In genomic region chr7:141457986-141458660, GRCm38 (mm10) we compare ENCODE assay signal across 8 mouse cellular contexts. TPM values are rescaled to one million over a fixed set of nuclear protein-coding genes. Genes with fewer than 3 reads are reported as not detected.
DNase-seq lines count a peak whose midpoint lies in the region; ATAC-seq and TF ChIP-seq lines count a peak whose summit lies in the region.

No protein-coding gene starts in this region.

- no peak overlapping the region for H3K4me3 ChIP-seq in kidney, embryonic 16.5 days (ENCODE audit: low read length)
- no peak overlapping the region for H3K4me3 ChIP-seq in G1E (ENCODE audit: low read depth, low read length)
- H3K4me3 ChIP-seq in brown adipose tissue, adult 24 weeks (ENCODE audit: insufficient read depth, low read depth, low read length) = peak overlapping the region; percentile 4

- no peak overlapping the region for H3K9ac ChIP-seq in kidney, embryonic 16.5 days (replicated peaks; ENCODE audit: low read length)

- no peaks in the 10 kb centered on the region for H3K9me3 ChIP-seq in kidney, embryonic 16.5 days (ENCODE audit: low read length)
- H3K9me3 ChIP-seq in G1E (replicated peaks) = no peaks in the 10 kb centered on the region

- no peak overlapping the region for H3K27ac ChIP-seq in kidney, embryonic 16.5 days (ENCODE audit: low read length)
- peak overlapping the region; percentile 97 for H3K27ac ChIP-seq in brown adipose tissue, adult 24 weeks (replicated peaks; ENCODE audit: low read depth, low read length)

- peak; percentile 23; the same call in 1 of the 2 replicates for TF ChIP-seq CTCF in G1E (IDR thresholded peaks at IDR 0.05; ENCODE audit: low read depth, low read length)

- peak; percentile 55 for DNase-seq in kidney, adult 11 months
- DNase-seq in G1E (ENCODE audit: low spot score) = peak; percentile 70
- peak; percentile 74 to 80 for DNase-seq in kidney, postnatal 4 days
- peak; percentile 41 to 62 for DNase-seq in spleen, postnatal 14 days (ENCODE audit: low spot score in 2 of 2)
- no peak for DNase-seq in right cerebral cortex, postnatal 25 days
- no peak for DNase-seq in urinary bladder, postnatal 25 days (ENCODE audit: low spot score)

- peaks cover 10% of the 10 kb centered on the region for H3K27me3 ChIP-seq in kidney, embryonic 16.5 days (ENCODE audit: insufficient read depth, low read length)
- peaks cover 24% of the 10 kb centered on the region for H3K27me3 ChIP-seq in G1E (ENCODE audit: insufficient read depth, low read length)

- no peak for ATAC-seq in kidney, embryonic 16.5 days (ENCODE audit: low FRiP score, low TSS enrichment)
- no peak for ATAC-seq in G1E (ENCODE audit: extremely low read depth, insufficient number of reproducible peaks, low FRiP score, poor library complexity, severe bottlenecking)

- no peak overlapping the region for H3K4me2 ChIP-seq in kidney, embryonic 16.5 days (replicated peaks; ENCODE audit: low read depth, low read length)

- H3K4me1 ChIP-seq in kidney, embryonic 16.5 days (ENCODE audit: insufficient read depth, low read length) = peaks cover 29% of the 10 kb centered on the region
- peaks cover 51% of the 10 kb centered on the region for H3K4me1 ChIP-seq in G1E (ENCODE audit: insufficient read depth, low read depth, low read length)
- peaks cover 27% of the 10 kb centered on the region for H3K4me1 ChIP-seq in brown adipose tissue, adult 24 weeks (ENCODE audit: control insufficient read depth, insufficient read depth, insufficient read length, low read length)

- H3K36me3 ChIP-seq in kidney, embryonic 16.5 days (ENCODE audit: insufficient read depth, low read length) = peaks cover 11% of the 10 kb centered on the region
- peaks cover 52% of the 10 kb centered on the region for H3K36me3 ChIP-seq in G1E (replicated peaks)

- WGBS in kidney, embryonic 16.5 days = 76% methylated on average over 15 of the region's 15 CpGs

RNA-seq across cellular contexts. Expression of gene Cracr2b, which starts 2.8 kb away (rescaled TPM):
- 23.7 and 24.1 TPM in 2 replicates for polyA plus RNA-seq in kidney, embryonic 16.5 days (2015; fragmentation: Nextera tagmentation; extraction: Ambion mirVana)
- total RNA-seq in G1E (2014; fragmentation: Nextera tagmentation) (not detected in 2 replicates), G1E (2017) (0.44 TPM in 1 of 2 replicates, not detected in the other)
- not detected in 2 replicates for polyA plus RNA-seq in G1E (2012)
- 9.8 and 11.8 TPM in 2 replicates for polyA plus RNA-seq in brown adipose tissue, adult 24 weeks (2012; ENCODE audit: insufficient read depth, insufficient read length, missing spikeins)

RNA-seq across cellular contexts. Expression of gene Pnpla2, which starts 3.1 kb away (rescaled TPM):
- 47.0 and 51.5 TPM in 2 replicates for polyA plus RNA-seq in kidney, embryonic 16.5 days (2015; fragmentation: Nextera tagmentation; extraction: Ambion mirVana)
- total RNA-seq in G1E (2014; fragmentation: Nextera tagmentation) (23.6 and 26.7 TPM in 2 replicates), G1E (2017) (7.1 and 9.9 TPM in 2 replicates)
- 49.9 and 50.5 TPM in 2 replicates for polyA plus RNA-seq in G1E (2012)
- 2,152 and 2,404 TPM in 2 replicates for polyA plus RNA-seq in brown adipose tissue, adult 24 weeks (2012; ENCODE audit: insufficient read depth, insufficient read length, missing spikeins)

RNA-seq across cellular contexts. Expression of gene Cd151, which starts 9.1 kb away (rescaled TPM):
- polyA plus RNA-seq in kidney, embryonic 16.5 days (2015; fragmentation: Nextera tagmentation; extraction: Ambion mirVana) = 48.4 and 54.3 TPM in 2 replicates
- total RNA-seq in G1E (2014; fragmentation: Nextera tagmentation) = 6.4 and 13.8 TPM in 2 replicates
- 18.1 and 24.3 TPM in 2 replicates for total RNA-seq in G1E (2017)
- polyA plus RNA-seq in G1E (2012) = 8.0 and 13.3 TPM in 2 replicates
- 223 and 257 TPM in 2 replicates for polyA plus RNA-seq in brown adipose tissue, adult 24 weeks (2012; ENCODE audit: insufficient read depth, insufficient read length, missing spikeins)

RNA-seq across cellular contexts. Expression of gene Rplp2, which starts 11.0 kb away (rescaled TPM):
- polyA plus RNA-seq in kidney, embryonic 16.5 days (2015; fragmentation: Nextera tagmentation; extraction: Ambion mirVana) = 1,055 and 1,146 TPM in 2 replicates
- total RNA-seq in G1E (2014; fragmentation: Nextera tagmentation) (939 and 1,045 TPM in 2 replicates), G1E (2017) (1,867 and 2,370 TPM in 2 replicates)
- 5,272 and 6,746 TPM in 2 replicates for polyA plus RNA-seq in G1E (2012)
- polyA plus RNA-seq in brown adipose tissue, adult 24 weeks (2012; ENCODE audit: insufficient read depth, insufficient read length, missing spikeins) = 1,680 and 2,099 TPM in 2 replicates

RNA-seq across cellular contexts. Expression of gene Pidd1, which starts 14.3 kb away (rescaled TPM):
- polyA plus RNA-seq in kidney, embryonic 16.5 days (2015; fragmentation: Nextera tagmentation; extraction: Ambion mirVana) = 11.4 and 12.6 TPM in 2 replicates
- total RNA-seq in G1E (2014; fragmentation: Nextera tagmentation) = 22.9 and 29.6 TPM in 2 replicates
- total RNA-seq in G1E (2017) = 8.8 and 8.9 TPM in 2 replicates
- 40.1 and 59.6 TPM in 2 replicates for polyA plus RNA-seq in G1E (2012)
- 0.58 and 0.75 TPM in 2 replicates for polyA plus RNA-seq in brown adipose tissue, adult 24 weeks (2012; ENCODE audit: insufficient read depth, insufficient read length, missing spikeins)

Comparison
In these comparisons a context has a peak if more than half of its experiments do, and no peak if none do; other contexts are left out.
1. DNase-seq: peak in kidney, adult 11 months (single experiment), G1E (single experiment), kidney, postnatal 4 days (2 of 2) and spleen, postnatal 14 days (2 of 2); none in right cerebral cortex, postnatal 25 days (single experiment) and urinary bladder, postnatal 25 days (single experiment).
2. RNA of gene Pnpla2, which starts 3.1 kb away (polyA plus RNA-seq): 2,152 to 2,404 TPM in brown adipose tissue, adult 24 weeks; 47.0 to 51.5 TPM in kidney, embryonic 16.5 days and 49.9 to 50.5 TPM in G1E; every median in the first group is over 10 times any median in the second.